In the genomic region with DNA sequence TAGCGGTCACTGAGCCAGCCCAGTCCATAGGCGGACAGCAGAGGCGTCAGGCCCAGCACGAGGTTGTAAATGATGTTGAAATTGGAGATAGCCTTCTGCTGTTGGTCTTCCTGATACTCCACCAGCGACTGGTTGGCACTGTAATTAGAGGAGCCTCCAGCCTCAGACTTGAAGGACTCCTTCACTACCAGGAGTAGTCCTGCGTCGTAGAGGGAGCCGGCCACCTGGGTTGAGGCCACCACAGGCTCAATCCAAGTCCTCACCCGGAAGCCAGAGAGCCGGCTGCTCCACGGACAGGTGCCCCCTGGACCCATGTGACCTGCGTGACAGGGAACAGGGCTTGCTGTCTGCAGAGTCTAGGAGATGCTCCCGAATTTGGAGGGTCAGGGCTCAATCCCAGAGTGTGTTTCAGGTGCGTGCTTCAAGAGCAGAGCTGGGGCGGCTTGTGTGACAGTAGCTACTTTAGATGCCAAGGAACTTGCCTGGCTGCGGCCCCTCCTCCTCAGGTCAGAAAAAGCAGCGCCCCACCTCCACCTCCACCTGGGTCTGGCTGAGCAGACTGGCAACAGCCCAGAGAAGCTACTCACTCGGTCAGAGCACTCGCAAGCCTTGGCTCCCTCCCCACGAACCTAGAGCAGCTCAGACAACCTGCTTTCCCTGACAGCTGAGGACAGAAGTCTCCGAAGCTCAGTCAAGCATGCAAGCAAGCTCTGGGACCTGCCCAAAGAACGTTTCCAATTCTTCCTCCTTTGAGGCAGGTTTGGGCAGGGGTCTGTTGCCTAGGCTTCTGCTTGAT, we compare ENCODE assay signal across 10 mouse cellular contexts. TPM values are rescaled to one million over a fixed set of nuclear protein-coding genes. Genes with fewer than 3 reads are reported as not detected.
DNase-seq lines count a peak whose midpoint lies in the region; ATAC-seq and TF ChIP-seq lines count a peak whose summit lies in the region.
"Had no signal": no experiment of that assay in that cellular context is flagged by ENCODE, and none has a peak within 500 bp of the region (broad histone marks: within the 10 kb centered on the region; RNA-seq: fewer than 3 reads in every experiment).

Gene Slc46a2 (minus strand): TSS at position 449 of the 796 bp plus-strand sequence.

- no peak for TF ChIP-seq CTCF in lung, postnatal 0 days (IDR thresholded peaks at IDR 0.05)

- H3K27me3 ChIP-seq in lung, postnatal 0 days (replicated peaks; ENCODE audit: insufficient read depth, low read length) = 0 out of 2 replicates have a peak, but pooled peaks cover 3% of the 10 kb centered on the region
- no peaks in the 10 kb centered on the region; the same call in 1 of the 2 replicates for H3K27me3 ChIP-seq in hindbrain, embryonic 15.5 days
- H3K27me3 ChIP-seq in limb, embryonic 12.5 days = peaks cover 31% of the 10 kb centered on the region

- H3K4me1 ChIP-seq in lung, postnatal 0 days (ENCODE audit: insufficient read depth, low read depth, low read length) = no peaks in the 10 kb centered on the region
- H3K4me1 ChIP-seq in hindbrain, embryonic 15.5 days (replicated peaks) = no peaks in the 10 kb centered on the region
- 0 out of 2 replicates have a peak, but pooled peaks cover 5% of the 10 kb centered on the region for H3K4me1 ChIP-seq in limb, embryonic 12.5 days (replicated peaks)

- peak; percentile 43 for ATAC-seq in lung, postnatal 0 days
- no peak for ATAC-seq in hindbrain, embryonic 15.5 days (ENCODE audit: low FRiP score, low read depth)
- peak; percentile 57 for ATAC-seq in limb, embryonic 12.5 days (ENCODE audit: insufficient number of reproducible peaks, insufficient read depth, low FRiP score, low TSS enrichment, low read depth)
- ATAC-seq in inflammation-experienced regulatory T-cells, adult 6 months = no peak
- no peak for ATAC-seq in megakaryocyte, adult 5-6 weeks (ENCODE audit: poor library complexity, severe bottlenecking)

- peak within 1 kb of the TSS; percentile 5; the same call in 1 of the 2 replicates for H3K4me2 ChIP-seq in lung, postnatal 0 days (replicated peaks; ENCODE audit: low read depth, low read length)
- H3K4me2 ChIP-seq in hindbrain, embryonic 15.5 days = 0 out of 2 replicates have a peak within 1 kb of the TSS, but pooled peaks have one; percentile 7
- H3K4me2 ChIP-seq in limb, embryonic 12.5 days = peak within 1 kb of the TSS; percentile 17; the same call in 1 of the 2 replicates

- no peak within 1 kb of the TSS for H3K4me3 ChIP-seq in lung, postnatal 0 days (ENCODE audit: low read depth, low read length)
- H3K4me3 ChIP-seq in hindbrain, embryonic 15.5 days = no peak within 1 kb of the TSS
- no peak within 1 kb of the TSS for H3K4me3 ChIP-seq in limb, embryonic 12.5 days (replicated peaks)

- peak; percentile 27 for DNase-seq in lung, postnatal 0 days (ENCODE audit: low spot score)
- DNase-seq in lung, adult 18-20 months = no peak
- peak; percentile 50 to 71 for DNase-seq in cerebellum, postnatal 25 days
- DNase-seq in Muller cell, postnatal 12 days (ENCODE audit: inconsistent ontology term) = no peak

- no peak within 1 kb of the TSS for H3K9ac ChIP-seq in lung, postnatal 0 days (replicated peaks; ENCODE audit: low read depth)
- no peak within 1 kb of the TSS for H3K9ac ChIP-seq in hindbrain, embryonic 15.5 days
- no peak within 1 kb of the TSS for H3K9ac ChIP-seq in limb, embryonic 12.5 days (replicated peaks)

- no peaks in the 10 kb centered on the region for H3K36me3 ChIP-seq in lung, postnatal 0 days (ENCODE audit: insufficient read depth, low read length)
- no peaks in the 10 kb centered on the region for H3K36me3 ChIP-seq in hindbrain, embryonic 15.5 days
- no peaks in the 10 kb centered on the region for H3K36me3 ChIP-seq in limb, embryonic 12.5 days

- WGBS in lung, postnatal 0 days = 15% methylated on average over 22 of the region's 22 CpGs
- WGBS in hindbrain, embryonic 15.5 days = 22% methylated on average over 22 of the region's 22 CpGs
- WGBS in limb, embryonic 12.5 days = 13% methylated on average over 22 of the region's 22 CpGs

- H3K9me3 ChIP-seq in lung, postnatal 0 days (ENCODE audit: low read length) = no peaks in the 10 kb centered on the region
- no peaks in the 10 kb centered on the region for H3K9me3 ChIP-seq in hindbrain, embryonic 15.5 days
- H3K9me3 ChIP-seq in limb, embryonic 12.5 days = no peaks in the 10 kb centered on the region

- no peak within 1 kb of the TSS for H3K27ac ChIP-seq in lung, postnatal 0 days (ENCODE audit: low read length)
- H3K27ac ChIP-seq in hindbrain, embryonic 15.5 days (replicated peaks) = no peak within 1 kb of the TSS
- no peak within 1 kb of the TSS for H3K27ac ChIP-seq in limb, embryonic 12.5 days

- TF ChIP-seq EP300 in lung, postnatal 0 days (IDR thresholded peaks at IDR 0.05) = no peak

RNA-seq across cellular contexts. Expression of gene Slc46a2, which starts in this region (rescaled TPM):
- 0.10 TPM in 2 replicates for polyA plus RNA-seq in lung, postnatal 0 days (2015; fragmentation: Nextera tagmentation; extraction: Ambion mirVana)
- polyA plus RNA-seq in hindbrain, embryonic 15.5 days (2015; fragmentation: Nextera tagmentation; extraction: Ambion mirVana) = 0.05 TPM in 1 of 2 replicates, not detected in the other
- not detected in 2 replicates for polyA plus RNA-seq in limb, embryonic 12.5 days (2016; fragmentation: Nextera tagmentation; extraction: Ambion mirVana)
- polyA plus RNA-seq in inflammation-experienced regulatory T-cells, adult 6 months (2017; shearing (Covaris generic)) = under 1 TPM; 0.19 to 0.33 (median 0.20) TPM
- total RNA-seq in megakaryocyte, adult 5-6 weeks (2015) = not detected in 2 replicates
- total RNA-seq in megakaryocyte, adult 5-6 weeks (2017) = not detected in 2 replicates
- total RNA-seq: left cerebral cortex, postnatal 25 days had no signal
- polyA plus RNA-seq: spleen, adult 2 months had no signal

Comparison
In these comparisons a context has a peak if more than half of its experiments do, and no peak if none do; other contexts are left out.
1. Peak in DNase-seq, ATAC-seq and H3K4me2 ChIP-seq in lung, postnatal 0 days; RNA of the gene not detected or under 1 TPM.
2. Peak in ATAC-seq and H3K4me2 ChIP-seq in limb, embryonic 12.5 days; RNA of the gene not detected or under 1 TPM.
3. DNase-seq: peak in cerebellum, postnatal 25 days (2 of 2); none in lung, adult 18-20 months (0 of 2) and Muller cell, postnatal 12 days (single experiment).
4. Peak in every context shown above with its lines, with median percentiles within 50 percentile points of each other: H3K4me2 ChIP-seq.